Mouse (Mus musculus) T-cell, adult 66 days (primary cell): ENCODE data around the gene Vmn2r3. TPM values are rescaled to one million over a fixed set of nuclear protein-coding genes. Genes with fewer than 3 reads are reported as not detected.

Experiments
- total RNA-seq, 2 experiments: library from RNA; stranded (reverse); gene quantifications; 3 replicates in 1 of 2; 4 replicates in 1 of 2; pipeline ENCODE4 v1.2.4; 2023

The Vmn2r3 gene
- not detected for total RNA-seq

DNA sequence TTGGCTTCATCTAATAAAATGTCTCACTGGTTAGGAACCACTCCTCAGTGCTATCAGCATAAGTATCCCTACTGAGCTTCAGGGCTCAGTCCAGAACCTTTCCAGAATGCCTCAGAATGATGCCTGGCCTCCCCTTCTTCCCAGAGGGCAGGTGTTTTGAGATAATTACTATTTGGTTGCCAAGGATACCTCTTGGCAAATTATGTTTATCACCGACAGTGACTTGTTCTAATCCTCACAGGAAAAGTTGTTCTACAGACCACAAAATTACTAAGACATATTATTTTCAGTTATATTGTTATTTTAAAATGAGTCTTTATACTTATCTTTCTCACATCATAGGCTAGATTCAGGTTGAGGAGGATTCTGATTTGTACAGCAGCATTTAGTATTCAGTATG, at the start of gene Vmn2r3:
Gene Vmn2r3 (minus strand): TSS at position 101 of the 400 bp plus-strand sequence.

Other genes with a start within 250 kb of the Vmn2r3 start
- not detected for gene Vmn2r1, start 208.2 kb downstream of the Vmn2r3 start, total RNA-seq
- not detected for gene Vmn2r2, start 147.8 kb downstream of the Vmn2r3 start, total RNA-seq
- not detected for gene Vmn2r4, start 125.7 kb upstream of the Vmn2r3 start, total RNA-seq
- gene Vmn2r5, start 220.1 kb upstream of the Vmn2r3 start, total RNA-seq = not detected